Mouse (Mus musculus) splenic B cell, adult 2 months (primary cell): Measurements from ENCODE around the gene Gm20792.
"Not testable (repeated sequence)": the region's sequence is repeated elsewhere in the genome, so short reads cannot be mapped to it uniquely, and the experiment has no call there.

Experiments used
- DNase-seq: peaks from one replicate; pipeline ENCODE4 v3.0.0-alpha.2; 2011; ENCODE audit warnings: low read depth, low spot score
- H3K27me3 ChIP-seq: 2 replicates; pipeline ENCODE4 v1.6.1; 2012; ENCODE audit warnings: mild to moderate bottlenecking, low read length, moderate library complexity, mixed read lengths; ENCODE audit not compliant: control insufficient read depth, poor library complexity, insufficient read depth, severe bottlenecking
- H3K36me3 ChIP-seq: 2 replicates; pipeline ENCODE4 v1.6.1; 2012; ENCODE audit warnings: mild to moderate bottlenecking, low read length, moderate library complexity, mixed read lengths; ENCODE audit not compliant: control insufficient read depth, poor library complexity, insufficient read depth, severe bottlenecking

Gene Gm20792

GRCm38 (mm10) chrY:48311555-48311954 lies at the start of gene Gm20792:
Gm20792 (plus strand) TSS chrY:48311855.
- DNase-seq, H3K36me3 ChIP-seq, H3K27me3 ChIP-seq: not testable (repeated sequence)
